Mouse (Mus musculus) heart, adult 2 months (tissue): ENCODE data around the gene Tgfb1.

ENCODE experiments used
- CTCF ChIP-seq: fragments of 200-600 bp; IDR thresholded peaks from 2 replicates; pipeline ENCODE4 v1.8.1; 2022; ENCODE audit warnings: antibody characterized with exemption, mild to moderate bottlenecking, moderate library complexity
- POLR2A ChIP-seq: fragments of 200-500 bp; IDR thresholded peaks from 2 replicates; pipeline ENCODE4 v1.6.1; 2011; ENCODE audit warnings: mild to moderate bottlenecking, low read depth, low read length, control low read depth; ENCODE audit not compliant: insufficient read depth

GRCm38 (mm10) chr7:25690051-25690450, 3.2 kb downstream of the Tgfb1 start:
- TF ChIP-seq POLR2A (no peak), CTCF (no peak)
